Mouse (Mus musculus): Measurements from ENCODE around the gene Hbb-bh2.
"Not testable (repeated sequence)": the region's sequence is repeated elsewhere in the genome, so short reads cannot be mapped to it uniquely, and the experiment has no call there.

Hbb-bh2 gene

DNA sequence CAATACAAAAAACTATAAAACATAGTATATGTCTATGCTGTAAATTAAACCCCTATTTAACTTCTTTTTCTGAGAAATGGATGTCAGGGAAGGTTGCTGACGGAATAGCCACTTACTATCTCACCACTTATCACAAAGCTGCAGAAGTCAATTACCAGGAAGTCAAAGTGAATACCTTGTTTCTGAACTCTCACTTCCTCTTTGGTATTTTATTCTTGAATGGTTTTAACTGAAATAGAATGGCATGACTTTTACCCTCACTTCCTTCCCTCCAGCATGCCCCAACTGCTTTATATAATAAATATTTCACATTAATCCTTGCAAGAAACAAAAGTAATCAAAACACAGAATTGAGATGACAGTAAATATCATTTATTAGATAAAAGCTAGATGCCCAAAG, 28.1 kb downstream of the Hbb-bh2 start:
- no peak for DNase-seq (ENCODE audit: low spot score)

DNA sequence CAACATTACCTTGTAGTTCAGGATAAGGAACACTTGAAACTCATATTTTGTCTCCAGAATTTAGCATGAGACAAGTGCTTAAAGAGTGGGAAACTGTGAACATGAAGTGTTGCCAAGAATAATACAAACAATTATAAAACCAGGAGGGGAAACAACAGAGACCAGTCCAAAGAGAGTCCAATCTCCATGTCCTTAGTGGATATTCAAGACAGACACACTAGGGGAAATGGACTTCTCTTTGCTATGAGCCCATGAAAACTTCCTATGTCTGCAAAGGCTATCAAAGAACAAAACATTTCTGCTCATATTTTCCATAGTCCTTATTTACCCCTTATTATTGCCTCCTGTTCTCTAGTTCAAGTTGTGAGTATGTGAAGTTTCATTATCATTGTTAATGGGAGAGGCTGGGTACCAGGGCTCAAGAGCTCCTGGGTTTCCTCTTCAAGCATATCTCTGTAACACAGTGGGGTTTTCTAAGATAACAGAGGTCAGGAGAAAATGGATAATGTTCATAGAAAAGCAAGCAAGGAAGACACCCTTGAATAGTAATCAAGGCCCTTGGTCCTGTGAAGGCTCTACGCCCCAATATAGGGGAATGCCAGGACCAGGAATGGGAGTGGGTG, 29.0 kb downstream of the Hbb-bh2 start:
- no peak for DNase-seq (ENCODE audit: low spot score)

- no peak for DNase-seq (ENCODE audit: low spot score)
Measured at GRCm38 (mm10) chr7:103810746-103811145, 29.6 kb downstream of the Hbb-bh2 start.

DNA sequence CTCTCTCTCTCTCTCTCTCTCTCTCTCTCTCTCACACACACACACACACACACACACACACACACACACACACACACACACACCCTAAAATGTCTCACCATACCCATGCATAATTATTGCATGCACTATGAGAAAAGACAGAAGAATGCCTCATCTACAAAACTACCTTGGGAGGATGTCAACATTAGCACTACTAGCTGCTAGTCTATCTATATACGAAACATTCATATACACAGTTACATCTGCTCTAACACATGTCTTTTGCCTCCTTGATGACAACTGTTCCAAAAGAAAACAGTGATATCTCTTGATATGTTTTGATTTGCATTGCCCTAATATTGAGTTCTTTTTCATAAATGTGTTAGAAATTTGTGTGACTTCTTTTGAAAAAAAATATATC, 30.0 kb downstream of the Hbb-bh2 start:
- no peak for DNase-seq (ENCODE audit: low spot score)

- no peak for DNase-seq (ENCODE audit: low spot score)
Measured at GRCm38 (mm10) chr7:103809801-103810155, 30.5 kb downstream of the Hbb-bh2 start.

DNA sequence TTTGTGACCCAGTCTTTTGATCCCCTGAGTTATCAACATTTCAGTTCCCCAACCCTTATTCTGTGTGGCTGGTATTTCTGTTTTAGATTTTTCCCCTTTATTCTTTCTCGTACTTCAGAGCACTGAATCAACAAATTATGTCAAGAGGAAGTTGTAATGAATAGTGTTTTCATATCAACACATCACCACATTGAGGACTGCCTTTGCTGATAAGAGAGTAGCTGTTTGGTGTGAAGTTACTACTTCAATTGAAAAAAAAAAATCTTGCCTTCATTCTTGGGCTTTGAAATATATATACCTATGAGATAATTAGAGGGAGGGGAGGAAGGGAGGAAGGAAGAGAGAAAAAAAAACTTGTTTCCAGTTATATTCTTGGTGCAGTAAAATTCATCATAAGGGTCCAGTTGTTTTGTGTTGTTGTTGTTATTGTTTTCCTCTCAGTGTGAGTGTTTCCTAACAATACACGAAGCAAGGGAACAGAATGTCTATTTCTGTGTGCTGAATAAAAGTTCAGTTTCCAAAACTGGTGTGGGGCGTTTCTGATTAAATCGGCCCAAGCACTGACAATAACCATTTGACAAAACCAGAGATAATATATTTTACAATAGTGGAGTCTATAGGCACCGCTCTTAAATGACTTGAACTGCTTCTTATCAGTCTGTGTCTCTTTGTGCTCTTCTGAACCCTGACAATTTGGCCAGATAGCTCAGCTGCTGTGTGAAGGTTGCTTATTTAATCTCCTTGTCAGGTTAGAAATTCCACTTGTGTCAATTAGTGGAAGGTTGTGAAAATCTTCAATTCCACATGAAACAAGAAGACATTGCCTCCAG, 31.1 kb downstream of the Hbb-bh2 start:
- no peak for DNase-seq (ENCODE audit: low spot score)

- not testable (repeated sequence) for DNase-seq (ENCODE audit: low spot score)
Measured at GRCm38 (mm10) chr7:103808120-103808519, 32.2 kb downstream of the Hbb-bh2 start.

- no peak for DNase-seq (ENCODE audit: low spot score)
Measured at GRCm38 (mm10) chr7:103806856-103807255, 33.5 kb downstream of the Hbb-bh2 start.

DNA sequence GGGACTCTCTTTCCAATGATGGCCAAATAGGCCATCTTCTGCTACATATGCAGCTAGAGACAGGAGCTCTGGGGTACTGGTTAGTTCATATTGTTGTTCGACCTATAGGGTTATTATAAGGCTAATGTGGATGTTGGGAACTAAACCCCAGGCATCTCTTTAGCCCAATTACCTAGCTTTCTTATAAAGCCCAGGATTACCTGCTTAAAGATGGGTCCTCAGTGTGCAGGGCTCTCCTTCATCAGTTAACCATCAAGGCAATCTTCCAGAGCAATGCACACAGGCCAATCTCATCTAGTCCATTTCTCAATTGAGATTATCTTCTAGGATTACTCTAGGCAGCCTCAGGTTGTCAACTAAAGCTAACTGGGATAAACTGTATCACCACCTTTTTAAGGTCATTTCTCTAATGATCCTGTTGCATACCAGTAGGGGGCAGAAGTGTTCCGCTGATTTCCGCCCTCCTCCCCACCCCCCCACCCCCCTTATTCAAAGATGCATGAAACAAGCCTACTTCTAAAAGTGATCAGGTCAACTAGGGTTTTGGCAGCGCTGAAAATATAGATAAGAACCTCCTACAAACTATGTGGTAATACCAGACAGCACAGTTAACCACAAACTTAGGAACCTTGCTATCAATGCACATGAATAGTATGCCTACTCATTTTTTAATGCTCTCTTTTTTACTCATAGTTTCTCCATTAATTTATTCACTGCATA, 47.5 kb downstream of the Hbb-bh2 start:
- DNase-seq (ENCODE audit: low spot score), result no peak

GRCm38 (mm10) chr7:103791721-103792120, 48.6 kb downstream of the Hbb-bh2 start, which contains the start of gene Olfr67:
TSS of gene Olfr67 (minus strand) at chr7:103791821.
- DNase-seq (ENCODE audit: low spot score), result no peak

Data from lung, postnatal 25 days (tissue).